Mouse (Mus musculus) erythroblast, adult 5-6 weeks (primary cell): ENCODE measurements around the gene Unc45a. TPM values are rescaled to one million over a fixed set of nuclear protein-coding genes. Genes with fewer than 3 reads are reported as not detected.

Experiments
- ATAC-seq: replicated peaks from 2 replicates; pipeline ENCODE4 v1.8.0; 2016; ENCODE audit warnings: moderate number of reproducible peaks, mild to moderate bottlenecking, moderate TSS enrichment, inconsistent platforms; ENCODE audit not compliant: poor library complexity, low FRiP score, severe bottlenecking
- total RNA-seq, 2 experiments: library from RNA; stranded (forward) in 1 of 2; stranded (reverse) in 1 of 2; fragments of 150-400 nt in 1 of 2; fragments of 200-764, 138-1000 nt in 1 of 2; gene quantifications; 2 replicates each; pipeline versions ENCODE4 v1.2.3 to v1.2.4; 2015 to 2017; ENCODE audit warnings: low replicate concordance in 2 of 2

Unc45a gene
- total RNA-seq (2015; ENCODE audit: low replicate concordance) (1.5 and 4.2 TPM in 2 replicates), total RNA-seq (2017; ENCODE audit: low replicate concordance) (4.2 and 4.8 TPM in 2 replicates)

GRCm38 (mm10) chr7:80340793-80341192 is at the start of gene Unc45a:
Unc45a (minus strand) TSS chr7:80341005.
- peak; percentile 73 for ATAC-seq

- ATAC-seq = no peak
Measured at GRCm38 (mm10) chr7:80387633-80388543, 47.1 kb upstream of the Unc45a start, which contains the start of gene Fes. Fes (minus strand) TSS chr7:80387946.

- no peak for ATAC-seq
Measured at GRCm38 (mm10) chr7:80387033-80387632, 46.3 kb upstream of the Unc45a start.

GRCm38 (mm10) chr7:80386235-80386930 is 45.6 kb upstream of the Unc45a start:
- ATAC-seq = peak; percentile 65

GRCm38 (mm10) chr7:80382919-80383318 is 42.1 kb upstream of the Unc45a start:
- no peak for ATAC-seq

- 0 out of 2 replicates have a peak, but pooled peaks have one; percentile 32 for ATAC-seq
Measured at GRCm38 (mm10) chr7:80379531-80379930, 38.7 kb upstream of the Unc45a start.

GRCm38 (mm10) chr7:80377471-80377870 is 36.7 kb upstream of the Unc45a start:
- peak; percentile 45; the same call in 1 of the 2 replicates for ATAC-seq

GRCm38 (mm10) chr7:80376192-80376591 is 35.4 kb upstream of the Unc45a start:
- ATAC-seq = no peak

GRCm38 (mm10) chr7:80375376-80376039 is 34.7 kb upstream of the Unc45a start:
- no peak for ATAC-seq

GRCm38 (mm10) chr7:80374733-80375132 is 33.9 kb upstream of the Unc45a start:
- no peak for ATAC-seq

GRCm38 (mm10) chr7:80374280-80374679 is 33.5 kb upstream of the Unc45a start:
- no peak for ATAC-seq

GRCm38 (mm10) chr7:80373850-80374249 is 33.0 kb upstream of the Unc45a start:
- no peak for ATAC-seq

GRCm38 (mm10) chr7:80373352-80373751 is 32.5 kb upstream of the Unc45a start:
- no peak for ATAC-seq

GRCm38 (mm10) chr7:80372667-80373066 is 31.9 kb upstream of the Unc45a start:
- ATAC-seq = no peak

- ATAC-seq = no peak
Measured at GRCm38 (mm10) chr7:80372166-80372565, 31.4 kb upstream of the Unc45a start.

GRCm38 (mm10) chr7:80371041-80371751 is 30.4 kb upstream of the Unc45a start, which contains the start of gene Man2a2:
Man2a2 (minus strand) TSS chr7:80371375.
- ATAC-seq = no peak

GRCm38 (mm10) chr7:80370649-80371040 is 29.8 kb upstream of the Unc45a start:
- ATAC-seq = no peak

- ATAC-seq = no peak
Measured at GRCm38 (mm10) chr7:80369967-80370431, 29.2 kb upstream of the Unc45a start.

- no peak for ATAC-seq
Measured at GRCm38 (mm10) chr7:80369461-80369860, 28.7 kb upstream of the Unc45a start.
